Mouse (Mus musculus) natural killer cell, adult 2 months (primary cell): Measurements from ENCODE around the gene Cracr2a.

Experiments used
- DNase-seq, 2 experiments: peaks; one replicate each; pipeline ENCODE4 v3.0.0; 2022; ENCODE audit warnings: low spot score in 2 of 2

Cracr2a gene

GRCm38 (mm10) chr6:127693681-127694080, 132.5 kb downstream of the Cracr2a start:
- DNase-seq: no peak

- DNase-seq: no peak
These were observed 140.1 kb downstream of the Cracr2a start for GRCm38 (mm10) chr6:127701036-127701783.

- DNase-seq: no peak
These were observed 147.1 kb downstream of the Cracr2a start for GRCm38 (mm10) chr6:127708218-127708628.

GRCm38 (mm10) chr6:127714906-127715305, 153.8 kb downstream of the Cracr2a start:
- no peak for DNase-seq

- no peak for DNase-seq
These were observed 154.3 kb downstream of the Cracr2a start for GRCm38 (mm10) chr6:127715428-127715827.

- no peak for DNase-seq
These were observed 156.3 kb downstream of the Cracr2a start for GRCm38 (mm10) chr6:127717239-127718137.

GRCm38 (mm10) chr6:127719875-127720274, 158.7 kb downstream of the Cracr2a start:
- DNase-seq: no peak

GRCm38 (mm10) chr6:127723126-127723525, 162.0 kb downstream of the Cracr2a start:
- DNase-seq: no peak
